Mouse (Mus musculus) duodenum, adult 2 months (tissue): ENCODE data around the gene Muc1. TPM values are rescaled to one million over a fixed set of nuclear protein-coding genes. Genes with fewer than 3 reads are reported as not detected.

Experiments
- polyA plus RNA-seq: library from polyadenylated mRNA; depleted of rRNA; stranded (reverse); fragments of >200 nt; gene quantifications from 2 replicates; pipeline ENCODE4 v1.2.3, GENCODE M21; 2012; ENCODE audit warnings: low replicate concordance; rRNA removed

Gene Muc1
- polyA plus RNA-seq = 1.1 and 80.2 TPM in 2 replicates

GRCm38 (mm10) chr3:89228836-89229235, at the start of gene Muc1:
Gene Muc1, plus strand, starts transcription at chr3:89229057.

GRCm38 (mm10) chr3:89183058-89183958, 45.5 kb upstream of the Muc1 start, which contains the start of gene Fam189b:
Gene Fam189b, plus strand, starts transcription at chr3:89183143.

GRCm38 (mm10) chr3:89202253-89203141, 26.4 kb upstream of the Muc1 start, which contains the start of gene Gba:
Gene Gba, plus strand, starts transcription at chr3:89202928.

GRCm38 (mm10) chr3:89214681-89215411, 14.0 kb upstream of the Muc1 start, which contains the start of gene Thbs3:
Gene Thbs3, plus strand, starts transcription at chr3:89215180.

DNA sequence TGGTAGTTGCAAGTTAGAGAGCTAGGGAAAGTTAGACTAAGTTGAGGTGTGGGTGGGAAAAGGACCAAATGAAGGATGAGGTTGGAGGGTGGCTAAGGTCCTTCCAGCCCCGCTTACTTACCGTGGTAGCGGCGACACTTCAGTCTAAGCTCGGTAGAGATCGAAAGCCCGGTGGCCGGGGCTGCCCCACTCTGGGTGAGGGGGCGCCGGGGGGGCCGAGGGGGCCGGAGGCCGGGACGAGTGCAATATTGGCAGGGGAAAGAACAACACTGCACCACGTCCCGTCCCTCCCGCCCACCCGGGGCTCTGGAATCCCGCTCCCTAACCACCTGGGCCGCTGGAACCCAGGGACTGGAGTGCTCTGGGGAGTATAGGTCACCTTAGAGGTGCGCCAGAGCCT, 2.0 kb upstream of the Muc1 start, which contains the start of gene Mtx1:
Mtx1 (minus strand) TSS at position 189 of the 400 bp plus-strand sequence.

DNA sequence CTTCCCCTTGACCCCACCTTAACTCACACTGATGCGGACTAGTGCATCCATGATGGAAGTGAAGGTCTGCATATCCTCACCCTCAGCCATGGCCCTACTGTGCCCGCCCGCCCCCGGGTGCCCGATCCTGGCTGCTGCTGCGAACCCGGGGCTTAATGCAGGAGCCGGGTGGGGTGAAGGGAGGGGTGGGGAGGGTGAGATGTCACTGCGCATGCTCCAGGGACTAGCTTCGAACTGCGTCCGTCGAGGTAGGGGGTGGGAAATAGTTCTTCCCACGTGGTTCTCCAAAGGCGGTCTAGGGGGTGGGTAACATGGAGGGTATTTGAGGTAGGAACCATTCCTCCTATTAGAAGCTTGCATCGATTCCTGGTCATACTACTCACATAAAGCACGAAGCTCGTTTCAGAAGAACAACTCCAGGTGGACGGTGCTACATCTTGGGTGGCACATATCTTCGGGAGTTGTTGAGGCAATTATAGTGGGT, 16.9 kb downstream of the Muc1 start, which contains the start of gene Krtcap2:
Krtcap2 (plus strand) TSS at position 279 of the 484 bp plus-strand sequence.

GRCm38 (mm10) chr3:89246261-89247100, 17.6 kb downstream of the Muc1 start, which contains the start of gene Trim46:
Gene Trim46, minus strand, starts transcription at chr3:89246309.

GRCm38 (mm10) chr3:89259076-89259475, 30.2 kb downstream of the Muc1 start, which contains the start of gene Dpm3:
Gene Dpm3, plus strand, starts transcription at chr3:89259358.

DNA sequence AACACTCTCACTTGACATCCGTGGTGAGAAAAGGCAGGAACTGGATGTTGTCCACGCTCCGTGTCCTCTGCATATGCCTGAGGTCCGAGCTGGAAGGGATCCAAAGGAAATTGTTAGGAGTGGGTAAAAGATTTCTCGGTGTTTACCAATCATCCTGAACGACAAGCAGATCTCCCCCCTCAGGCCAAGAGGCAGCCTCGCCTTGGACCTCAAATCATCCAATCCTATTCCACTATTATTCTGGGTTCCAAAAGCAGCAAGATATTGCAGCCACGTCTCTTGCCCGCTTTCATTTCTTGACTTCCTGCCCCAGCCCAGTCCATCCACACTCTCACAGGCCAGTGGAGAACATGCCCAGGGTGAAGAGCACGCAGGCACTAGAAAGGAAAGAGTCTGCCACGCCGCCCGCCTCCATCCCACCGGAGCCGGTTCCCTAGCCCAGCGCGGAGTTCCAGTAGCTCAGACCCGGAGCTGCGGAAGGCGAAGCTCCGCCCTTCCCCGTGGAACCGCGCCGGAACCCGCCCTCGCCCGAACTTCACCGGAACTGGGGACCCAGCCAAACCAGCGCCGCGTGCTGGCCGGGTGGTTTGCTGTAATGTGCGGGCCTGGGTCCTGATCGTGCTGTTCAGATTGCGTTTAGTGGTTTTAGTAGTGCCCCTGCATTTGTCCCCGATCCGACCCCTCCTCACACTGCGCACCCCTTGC, 41.3 kb downstream of the Muc1 start, which contains the start of gene Slc50a1:
Slc50a1 (minus strand) TSS at position 520 of the 705 bp plus-strand sequence.

DNA sequence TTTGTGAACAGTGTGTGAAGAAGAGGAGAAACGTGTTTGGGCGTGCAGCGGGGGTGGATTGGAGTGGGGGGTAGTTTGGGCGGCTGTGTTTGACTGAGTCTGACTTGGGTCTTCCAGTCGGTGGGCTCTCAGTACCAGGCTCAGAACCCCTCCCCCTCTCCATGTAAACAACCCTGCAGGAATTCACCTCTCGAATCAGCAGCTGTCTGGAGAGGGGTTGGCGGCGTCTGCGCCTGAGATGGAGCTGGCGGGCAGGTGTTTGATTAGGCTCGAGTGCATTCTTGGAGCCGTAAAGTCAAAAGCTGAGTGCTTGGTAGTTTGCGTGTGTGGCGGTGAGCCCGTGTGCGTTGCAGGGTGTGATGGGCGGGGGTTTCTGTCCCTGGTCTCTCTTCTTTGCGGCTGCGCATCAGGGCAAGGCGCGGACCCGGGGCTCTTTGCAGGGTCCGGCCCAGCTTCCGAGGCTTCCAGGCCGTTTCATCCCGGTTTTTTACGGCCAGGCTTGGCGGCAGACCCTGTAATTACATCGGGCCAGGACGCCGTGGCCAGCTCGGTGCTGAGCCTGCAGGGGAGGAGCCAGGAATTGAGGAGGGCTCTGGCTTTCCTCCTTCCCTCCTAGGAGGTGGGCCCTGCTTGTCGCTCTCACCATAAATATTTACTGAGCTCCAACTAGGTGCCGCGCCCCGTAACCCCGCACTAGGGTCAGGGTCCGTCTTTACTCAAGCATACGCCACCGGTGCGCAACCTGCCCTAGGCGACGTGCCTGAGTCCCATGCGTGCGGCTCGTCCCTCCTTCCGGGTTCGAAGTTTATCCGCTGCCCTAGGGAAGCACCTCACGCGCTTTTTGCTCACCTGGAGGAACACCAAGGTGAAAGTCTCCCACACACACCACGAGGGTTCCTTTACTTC, 52.0 kb downstream of the Muc1 start, which contains the start of gene Efna1:
Efna1 (minus strand) TSS at position 537 of the 906 bp plus-strand sequence.

Other genes with a start within 250 kb of the Muc1 start
- gene Rusc1, start 135.7 kb upstream of the Muc1 start, polyA plus RNA-seq = 51.4 and 58.5 TPM in 2 replicates
- gene Gm43738, start 128.0 kb upstream of the Muc1 start, polyA plus RNA-seq = not detected in 2 replicates
- 58.7 and 73.8 TPM in 2 replicates for gene Fdps, start 127.1 kb upstream of the Muc1 start, polyA plus RNA-seq
- 528 and 535 TPM in 2 replicates for gene Pklr, start 92.9 kb upstream of the Muc1 start, polyA plus RNA-seq
- 0.38 and 1.6 TPM in 2 replicates for gene Hcn3, start 68.9 kb upstream of the Muc1 start, polyA plus RNA-seq
- 19.8 and 20.8 TPM in 2 replicates for gene Clk2, start 64.3 kb upstream of the Muc1 start, polyA plus RNA-seq
- gene Scamp3, start 51.6 kb upstream of the Muc1 start, polyA plus RNA-seq = 128 and 132 TPM in 2 replicates
- gene Fam189b, start 45.9 kb upstream of the Muc1 start, polyA plus RNA-seq = 26.9 and 30.9 TPM in 2 replicates
- gene Gba, start 26.1 kb upstream of the Muc1 start, polyA plus RNA-seq = 27.8 and 49.9 TPM in 2 replicates
- gene Thbs3, start 13.9 kb upstream of the Muc1 start, polyA plus RNA-seq = 8.4 and 15.4 TPM in 2 replicates
- gene Mtx1, start 2.0 kb upstream of the Muc1 start, polyA plus RNA-seq = 192 and 239 TPM in 2 replicates
- 340 and 345 TPM in 2 replicates for gene Krtcap2, start 16.9 kb downstream of the Muc1 start, polyA plus RNA-seq
- gene Trim46, start 17.3 kb downstream of the Muc1 start, polyA plus RNA-seq = 2.8 and 16.7 TPM in 2 replicates
- gene Dpm3, start 30.3 kb downstream of the Muc1 start, polyA plus RNA-seq = 370 and 590 TPM in 2 replicates
- 90.2 and 159 TPM in 2 replicates for gene Slc50a1, start 41.5 kb downstream of the Muc1 start, polyA plus RNA-seq
- gene Efna1, start 52.1 kb downstream of the Muc1 start, polyA plus RNA-seq = 59.5 and 87.8 TPM in 2 replicates
- gene Efna3, start 93.9 kb downstream of the Muc1 start, polyA plus RNA-seq = 8.2 and 18.7 TPM in 2 replicates
- gene Efna4, start 109.0 kb downstream of the Muc1 start, polyA plus RNA-seq = 14.7 and 32.5 TPM in 2 replicates
- 77.9 and 91.6 TPM in 2 replicates for gene Adam15, start 120.9 kb downstream of the Muc1 start, polyA plus RNA-seq
- gene Dcst2, start 132.9 kb downstream of the Muc1 start, polyA plus RNA-seq = 2.5 TPM in 2 replicates
- 5.1 and 8.6 TPM in 2 replicates for gene Dcst1, start 136.2 kb downstream of the Muc1 start, polyA plus RNA-seq
- 153 and 200 TPM in 2 replicates for gene Zbtb7b, start 165.7 kb downstream of the Muc1 start, polyA plus RNA-seq
- not detected in 2 replicates for gene Lenep, start 173.7 kb downstream of the Muc1 start, polyA plus RNA-seq
- 38.8 and 45.1 TPM in 2 replicates for gene Flad1, start 182.8 kb downstream of the Muc1 start, polyA plus RNA-seq
- gene Cks1b, start 189.3 kb downstream of the Muc1 start, polyA plus RNA-seq = 7.2 and 7.6 TPM in 2 replicates
- gene Shc1, start 189.4 kb downstream of the Muc1 start, polyA plus RNA-seq = 43.8 and 52.6 TPM in 2 replicates
- 79.8 and 157 TPM in 2 replicates for gene Pygo2, start 201.2 kb downstream of the Muc1 start, polyA plus RNA-seq
- 34.4 and 41.9 TPM in 2 replicates for gene Pbxip1, start 207.6 kb downstream of the Muc1 start, polyA plus RNA-seq
- gene Pmvk, start 225.5 kb downstream of the Muc1 start, polyA plus RNA-seq = 9.4 and 15.8 TPM in 2 replicates